8 mouse cellular contexts compared by ENCODE assay signal in genomic region chr10:80674851-80675404, GRCm38 (mm10). TPM values are rescaled to one million over a fixed set of nuclear protein-coding genes. Genes with fewer than 3 reads are reported as not detected.
DNase-seq lines count a peak whose midpoint lies in the region; ATAC-seq and TF ChIP-seq lines count a peak whose summit lies in the region.

No protein-coding gene starts in this region.

- WGBS in heart, embryonic 10.5 days: 27% methylated on average over 6 of the region's 6 CpGs
- WGBS in forebrain, embryonic 12.5 days: 24% methylated on average over 6 of the region's 6 CpGs
- 11% methylated on average over 6 of the region's 6 CpGs for WGBS in liver, embryonic 13.5 days (ENCODE audit: insufficient replicate concordance)

- no peaks in the 10 kb centered on the region for H3K27me3 ChIP-seq in heart, embryonic 10.5 days (ENCODE audit: insufficient read depth, poor library complexity, severe bottlenecking)
- H3K27me3 ChIP-seq in CH12.LX (replicated peaks): no peaks in the 10 kb centered on the region
- H3K27me3 ChIP-seq in forebrain, embryonic 12.5 days: no peaks in the 10 kb centered on the region
- H3K27me3 ChIP-seq in liver, embryonic 13.5 days: no peaks in the 10 kb centered on the region

- in situ Hi-C loops in CH12.LX (cut with MboI; ENCODE audit: low pct_ligation_motif_present, low pct_unique_long_range_greater_than_20kb, low sequenced_read_pairs): loop anchor here (25.0 kb wide), 1 partner anchor 238 kb away; the partner anchor contains the start of gene Tcf3

- no peak for TF ChIP-seq EP300 in CH12.LX (IDR thresholded peaks at IDR 0.05; ENCODE audit: low read length)

- peak overlapping the region; percentile 95 for H3K4me3 ChIP-seq in heart, embryonic 10.5 days
- H3K4me3 ChIP-seq in CH12.LX (replicated peaks in 1 of 3; ENCODE audit: low read depth in 2 of 3, low read length in 2 of 3, poor library complexity in 1 of 3): peak overlapping the region; percentile 75 to 99 (median 85)
- peak overlapping the region; percentile 98 for H3K4me3 ChIP-seq in forebrain, embryonic 12.5 days (replicated peaks)
- H3K4me3 ChIP-seq in liver, embryonic 13.5 days (replicated peaks): peak overlapping the region; percentile 94

- H3K9me3 ChIP-seq in heart, embryonic 10.5 days: no peaks in the 10 kb centered on the region
- H3K9me3 ChIP-seq in CH12.LX (replicated peaks; ENCODE audit: low read length): no peaks in the 10 kb centered on the region
- H3K9me3 ChIP-seq in forebrain, embryonic 12.5 days: no peaks in the 10 kb centered on the region
- H3K9me3 ChIP-seq in liver, embryonic 13.5 days (replicated peaks): no peaks in the 10 kb centered on the region

- peak overlapping the region; percentile 98 for H3K9ac ChIP-seq in CH12.LX (ENCODE audit: insufficient read depth, low read depth)
- H3K9ac ChIP-seq in forebrain, embryonic 12.5 days: peak overlapping the region; percentile 99
- peak overlapping the region; percentile 99 for H3K9ac ChIP-seq in liver, embryonic 13.5 days

- peaks cover 79% of the 10 kb centered on the region for H3K4me1 ChIP-seq in heart, embryonic 10.5 days
- H3K4me1 ChIP-seq in CH12.LX (ENCODE audit: control insufficient read depth in 1 of 2, insufficient read depth in 2 of 2): peaks cover 26 to 73% of the 10 kb centered on the region in 2 experiments
- H3K4me1 ChIP-seq in forebrain, embryonic 12.5 days: peaks cover 64% of the 10 kb centered on the region
- H3K4me1 ChIP-seq in liver, embryonic 13.5 days (replicated peaks): peaks cover 77% of the 10 kb centered on the region

- H3K79me2 ChIP-seq in CH12.LX (replicated peaks; ENCODE audit: control insufficient read depth, extremely low read depth, insufficient read depth, poor library complexity, severe bottlenecking): peaks cover 40% of the 10 kb centered on the region

- H3K4me2 ChIP-seq in CH12.LX (ENCODE audit: insufficient read depth, low read depth, poor library complexity, severe bottlenecking): peak overlapping the region; percentile 64
- H3K4me2 ChIP-seq in forebrain, embryonic 12.5 days: peak overlapping the region; percentile 93
- H3K4me2 ChIP-seq in liver, embryonic 13.5 days: peak overlapping the region; percentile 98

- TF ChIP-seq CTCF in CH12.LX (conservative IDR thresholded peaks at IDR 0.05 in 1 of 2, IDR thresholded peaks at IDR 0.05 in 1 of 2; ENCODE audit: low read depth in 2 of 2, low read length in 2 of 2): no peak

- peak overlapping the region; percentile 98 for H3K27ac ChIP-seq in heart, embryonic 10.5 days
- no peak overlapping the region for H3K27ac ChIP-seq in CH12.LX (ENCODE audit: insufficient read depth, low read depth)
- peak overlapping the region; percentile 98 for H3K27ac ChIP-seq in forebrain, embryonic 12.5 days
- peak overlapping the region; percentile 100 for H3K27ac ChIP-seq in liver, embryonic 13.5 days

- ATAC-seq in forebrain, embryonic 12.5 days (ENCODE audit: low FRiP score): no peak
- no peak for ATAC-seq in liver, embryonic 13.5 days (ENCODE audit: low read depth)
- ATAC-seq in activated CD4-positive, CD25-positive, alpha-beta regulatory T cell, adult 4 months: no peak

- DNase-seq in heart, embryonic 10.5 days (ENCODE audit: low spot score): no peak
- no peak for DNase-seq in heart, postnatal 4 days
- no peak for DNase-seq in CH12.LX (ENCODE audit: extremely low read depth)
- no peak for DNase-seq in liver, embryonic 13.5 days
- no peak for DNase-seq in frontal cortex, adult 2 months (ENCODE audit: extremely low spot score in 1 of 2, low spot score in 1 of 2)
- no peak for DNase-seq in urinary bladder, postnatal 14 days (ENCODE audit: low spot score)

- dilution Hi-C loops in CH12.LX (cut with MboI; ENCODE audit: extremely low pct_ligation_motif_present, extremely low pct_unique_long_range_greater_than_20kb, low sequenced_read_pairs): no loop called here

- TF ChIP-seq RAD21 in CH12.LX (IDR thresholded peaks at IDR 0.05; ENCODE audit: low read depth, low read length): no peak

- no peak for TF ChIP-seq POLR2A in CH12.LX (IDR thresholded peaks at IDR 0.05; ENCODE audit: low read depth, low read length)

- H3K36me3 ChIP-seq in heart, embryonic 10.5 days: peaks cover 32% of the 10 kb centered on the region
- peaks cover 31 to 49% of the 10 kb centered on the region in 2 experiments for H3K36me3 ChIP-seq in CH12.LX (replicated peaks in 1 of 2; ENCODE audit: control insufficient read depth in 1 of 2, insufficient read depth in 1 of 2, low read length in 1 of 2)
- H3K36me3 ChIP-seq in forebrain, embryonic 12.5 days (replicated peaks): peaks cover 31% of the 10 kb centered on the region
- H3K36me3 ChIP-seq in liver, embryonic 13.5 days: peaks cover 45% of the 10 kb centered on the region

TF ChIP-seq in CH12.LX, 34 proteins besides CTCF, POLR2A, EP300 and RAD21:
- no peak for TF ChIP-seq CHD2 (IDR thresholded peaks at IDR 0.05; ENCODE audit: low read length)
- no peak for TF ChIP-seq USF1 (IDR thresholded peaks at IDR 0.05; ENCODE audit: low read depth, low read length)
- no peak for TF ChIP-seq JUND (conservative IDR thresholded peaks at IDR 0.05; ENCODE audit: low read depth, low read length)
- no peak for TF ChIP-seq MAZ (IDR thresholded peaks at IDR 0.05; ENCODE audit: low read depth, low read length)
- no peak for TF ChIP-seq TBP (conservative IDR thresholded peaks at IDR 0.05; ENCODE audit: low read depth, low read length)
- no peak for TF ChIP-seq MXI1 (IDR thresholded peaks at IDR 0.05; ENCODE audit: low read depth, low read length)
- no peak for TF ChIP-seq ETS1 (conservative IDR thresholded peaks at IDR 0.05; ENCODE audit: low read depth, low read length)
- TF ChIP-seq MAX (IDR thresholded peaks at IDR 0.05; ENCODE audit: low read length): no peak
- TF ChIP-seq PAX5 (IDR thresholded peaks at IDR 0.05; ENCODE audit: low read length): no peak
- TF ChIP-seq MYC (IDR thresholded peaks at IDR 0.05; ENCODE audit: low read depth, low read length): no peak

RNA-seq across cellular contexts. Expression of gene Mknk2, which starts 3.0 kb away (rescaled TPM):
- polyA plus RNA-seq in heart, embryonic 10.5 days (2016; fragmentation: Nextera tagmentation; extraction: Ambion mirVana): 90.8 and 92.0 TPM in 2 replicates
- 100 to 1,000 TPM; 105 TPM for total RNA-seq in heart, postnatal 4 days (2021)
- total RNA-seq in CH12.LX (2012; rRNA removed) (91.5 and 110 TPM in 2 replicates), CH12.LX (2014; rRNA removed) (121 and 138 TPM in 2 replicates)
- 175 and 199 TPM in 2 replicates for polyA plus RNA-seq in CH12.LX (2012; ENCODE audit: insufficient read length, low read depth)
- 74.4 and 75.4 TPM in 2 replicates for polyA plus RNA-seq in forebrain, embryonic 12.5 days (2016; fragmentation: Nextera tagmentation; extraction: Ambion mirVana)
- 71.4 and 73.8 TPM in 2 replicates for polyA plus RNA-seq in liver, embryonic 13.5 days (2015; fragmentation: Nextera tagmentation; extraction: Ambion mirVana)
- 10 to 100 TPM; 56.1 to 64.2 TPM for polyA plus RNA-seq in activated CD4-positive, CD25-positive, alpha-beta regulatory T cell, adult 4 months (2017; shearing (Covaris generic))
- 43.8 and 51.6 TPM in 2 replicates for polyA plus RNA-seq in frontal cortex, adult 2 months (2012; rRNA removed)

RNA-seq across cellular contexts. Expression of gene Btbd2, which starts 18.1 kb away (rescaled TPM):
- 59.0 and 69.9 TPM in 2 replicates for polyA plus RNA-seq in heart, embryonic 10.5 days (2016; fragmentation: Nextera tagmentation; extraction: Ambion mirVana)
- 10 to 100 TPM; 42.2 to 42.4 TPM for total RNA-seq in heart, postnatal 4 days (2021)
- total RNA-seq in CH12.LX (2012; rRNA removed) (19.3 and 26.2 TPM in 2 replicates), CH12.LX (2014; rRNA removed) (10.0 and 11.1 TPM in 2 replicates)
- 18.8 and 19.4 TPM in 2 replicates for polyA plus RNA-seq in CH12.LX (2012; ENCODE audit: insufficient read length, low read depth)
- polyA plus RNA-seq in forebrain, embryonic 12.5 days (2016; fragmentation: Nextera tagmentation; extraction: Ambion mirVana): 84.3 and 85.1 TPM in 2 replicates
- polyA plus RNA-seq in liver, embryonic 13.5 days (2015; fragmentation: Nextera tagmentation; extraction: Ambion mirVana): 11.5 and 12.7 TPM in 2 replicates
- 1 to 10 TPM; 5.5 to 6.1 TPM for polyA plus RNA-seq in activated CD4-positive, CD25-positive, alpha-beta regulatory T cell, adult 4 months (2017; shearing (Covaris generic))
- polyA plus RNA-seq in frontal cortex, adult 2 months (2012; rRNA removed): 108 and 109 TPM in 2 replicates

RNA-seq across cellular contexts. Expression of gene Mob3a, which starts 26.8 kb away (rescaled TPM):
- polyA plus RNA-seq in heart, embryonic 10.5 days (2016; fragmentation: Nextera tagmentation; extraction: Ambion mirVana): 54.8 and 56.8 TPM in 2 replicates
- total RNA-seq in heart, postnatal 4 days (2021): 10 to 100 TPM; 12.5 to 13.0 TPM
- total RNA-seq in CH12.LX (2012; rRNA removed) (56.9 and 71.7 TPM in 2 replicates), CH12.LX (2014; rRNA removed) (65.2 and 71.4 TPM in 2 replicates)
- 75.0 and 84.2 TPM in 2 replicates for polyA plus RNA-seq in CH12.LX (2012; ENCODE audit: insufficient read length, low read depth)
- 52.4 and 54.1 TPM in 2 replicates for polyA plus RNA-seq in forebrain, embryonic 12.5 days (2016; fragmentation: Nextera tagmentation; extraction: Ambion mirVana)
- polyA plus RNA-seq in liver, embryonic 13.5 days (2015; fragmentation: Nextera tagmentation; extraction: Ambion mirVana): 31.6 and 38.5 TPM in 2 replicates
- polyA plus RNA-seq in activated CD4-positive, CD25-positive, alpha-beta regulatory T cell, adult 4 months (2017; shearing (Covaris generic)): 100 to 1,000 TPM; 212 to 221 TPM
- 9.1 and 10.6 TPM in 2 replicates for polyA plus RNA-seq in frontal cortex, adult 2 months (2012; rRNA removed)

RNA-seq across cellular contexts. Expression of gene Izumo4, which starts 27.1 kb away (rescaled TPM):
- 12.8 and 14.4 TPM in 2 replicates for polyA plus RNA-seq in heart, embryonic 10.5 days (2016; fragmentation: Nextera tagmentation; extraction: Ambion mirVana)
- total RNA-seq in heart, postnatal 4 days (2021): 1 to 10 TPM; 3.2 to 4.6 TPM
- total RNA-seq in CH12.LX (2012; rRNA removed) (8.1 and 9.6 TPM in 2 replicates), CH12.LX (2014; rRNA removed) (2.7 and 4.3 TPM in 2 replicates)
- 5.9 TPM in 2 replicates for polyA plus RNA-seq in CH12.LX (2012; ENCODE audit: insufficient read length, low read depth)
- polyA plus RNA-seq in forebrain, embryonic 12.5 days (2016; fragmentation: Nextera tagmentation; extraction: Ambion mirVana): 20.6 and 21.6 TPM in 2 replicates
- 6.1 and 7.5 TPM in 2 replicates for polyA plus RNA-seq in liver, embryonic 13.5 days (2015; fragmentation: Nextera tagmentation; extraction: Ambion mirVana)
- polyA plus RNA-seq in activated CD4-positive, CD25-positive, alpha-beta regulatory T cell, adult 4 months (2017; shearing (Covaris generic)): 10 to 100 TPM; 80.1 to 96.5 TPM
- polyA plus RNA-seq in frontal cortex, adult 2 months (2012; rRNA removed): 99.6 and 108 TPM in 2 replicates

RNA-seq across cellular contexts. Expression of gene Csnk1g2, which starts 52.3 kb away (rescaled TPM):
- 110 and 150 TPM in 2 replicates for polyA plus RNA-seq in heart, embryonic 10.5 days (2016; fragmentation: Nextera tagmentation; extraction: Ambion mirVana)
- total RNA-seq in heart, postnatal 4 days (2021): 100 to 1,000 TPM; 142 to 162 TPM
- total RNA-seq in CH12.LX (2012; rRNA removed) (44.1 and 50.3 TPM in 2 replicates), CH12.LX (2014; rRNA removed) (44.3 and 50.1 TPM in 2 replicates)
- polyA plus RNA-seq in CH12.LX (2012; ENCODE audit: insufficient read length, low read depth): 55.9 and 59.0 TPM in 2 replicates
- polyA plus RNA-seq in forebrain, embryonic 12.5 days (2016; fragmentation: Nextera tagmentation; extraction: Ambion mirVana): 146 and 161 TPM in 2 replicates
- 46.0 and 51.1 TPM in 2 replicates for polyA plus RNA-seq in liver, embryonic 13.5 days (2015; fragmentation: Nextera tagmentation; extraction: Ambion mirVana)
- polyA plus RNA-seq in activated CD4-positive, CD25-positive, alpha-beta regulatory T cell, adult 4 months (2017; shearing (Covaris generic)): 10 to 100 TPM; 13.3 to 16.1 TPM
- polyA plus RNA-seq in frontal cortex, adult 2 months (2012; rRNA removed): 252 and 270 TPM in 2 replicates
